Mouse (Mus musculus): ENCODE measurements around the gene 5730522E02Rik. TPM values are rescaled to one million over a fixed set of nuclear protein-coding genes. Genes with fewer than 3 reads are reported as not detected.

The 5730522E02Rik gene
- polyA plus RNA-seq, 1 experiment from 2014 or later: 26.4 TPM

DNA sequence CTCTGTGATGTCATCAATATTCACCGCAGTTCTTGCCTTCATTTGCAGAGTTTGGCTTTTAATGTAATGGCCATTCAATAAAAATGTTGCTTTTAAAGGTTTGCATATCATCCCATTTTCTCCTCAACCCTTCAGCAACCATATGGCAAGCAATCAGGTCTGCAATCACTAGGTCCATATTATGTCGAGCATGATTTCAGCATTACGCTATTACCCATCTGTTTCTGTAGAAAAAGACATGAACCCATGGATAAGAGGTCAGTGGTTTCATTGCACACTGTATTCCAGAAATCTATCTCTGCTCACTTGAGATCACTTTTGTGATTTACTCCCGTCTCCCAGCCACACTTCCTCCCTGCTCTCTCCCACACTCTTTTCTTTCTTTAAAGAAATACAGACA, 213.1 kb downstream of the 5730522E02Rik start:
- H3K27me3 ChIP-seq (replicated peaks; ENCODE audit: control insufficient read depth, insufficient read depth, low read length): no peaks in the 10 kb centered on the region
- no peak overlapping the region for H3K9ac ChIP-seq (replicated peaks; ENCODE audit: low read depth, low read length)
- H3K4me2 ChIP-seq (ENCODE audit: low read length): no peak overlapping the region
- H3K4me1 ChIP-seq (replicated peaks; ENCODE audit: control insufficient read depth, insufficient read depth, low read length): peaks cover 6% of the 10 kb centered on the region
- H3K27ac ChIP-seq (ENCODE audit: low read length): peak overlapping the region; percentile 33
- H3K4me3 ChIP-seq (replicated peaks; ENCODE audit: low read length): no peak overlapping the region
- 61% methylated on average over 4 of the region's 4 CpGs for WGBS
- no peaks in the 10 kb centered on the region for H3K36me3 ChIP-seq (ENCODE audit: control insufficient read depth, insufficient read depth)
- no peaks in the 10 kb centered on the region for H3K9me3 ChIP-seq (ENCODE audit: control insufficient read depth, low read length)
- ATAC-seq: no peak

DNA sequence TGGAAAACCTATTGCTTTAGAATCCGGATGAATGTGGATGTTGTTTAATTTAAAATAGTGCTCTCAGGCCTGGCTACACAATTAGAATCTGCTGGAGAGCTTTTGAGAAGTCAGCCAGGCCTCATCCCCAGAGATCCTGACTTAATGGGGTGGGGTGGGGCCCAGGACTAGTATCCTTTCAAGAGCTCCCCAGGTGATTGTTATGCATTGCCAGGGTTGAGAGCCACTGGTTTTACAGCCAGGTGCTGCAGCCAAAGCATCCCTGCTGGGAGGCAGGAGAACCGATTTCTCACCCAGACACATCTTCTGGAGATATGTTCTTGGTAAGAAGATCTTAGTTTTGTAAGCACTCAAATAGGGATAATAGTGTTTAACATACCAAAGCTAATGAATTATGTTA, 216.4 kb downstream of the 5730522E02Rik start:
- H3K27me3 ChIP-seq (replicated peaks; ENCODE audit: control insufficient read depth, insufficient read depth, low read length): no peaks in the 10 kb centered on the region
- no peaks in the 10 kb centered on the region for H3K9me3 ChIP-seq (ENCODE audit: control insufficient read depth, low read length)
- H3K36me3 ChIP-seq (ENCODE audit: control insufficient read depth, insufficient read depth): no peaks in the 10 kb centered on the region
- no peak overlapping the region for H3K27ac ChIP-seq (ENCODE audit: low read length)
- no peak overlapping the region for H3K4me2 ChIP-seq (ENCODE audit: low read length)
- H3K9ac ChIP-seq (replicated peaks; ENCODE audit: low read depth, low read length): no peak overlapping the region
- peaks cover 6% of the 10 kb centered on the region for H3K4me1 ChIP-seq (replicated peaks; ENCODE audit: control insufficient read depth, insufficient read depth, low read length)
- 18% methylated on average over 2 of the region's 2 CpGs for WGBS
- no peak for ATAC-seq
- H3K4me3 ChIP-seq (replicated peaks; ENCODE audit: low read length): no peak overlapping the region

DNA sequence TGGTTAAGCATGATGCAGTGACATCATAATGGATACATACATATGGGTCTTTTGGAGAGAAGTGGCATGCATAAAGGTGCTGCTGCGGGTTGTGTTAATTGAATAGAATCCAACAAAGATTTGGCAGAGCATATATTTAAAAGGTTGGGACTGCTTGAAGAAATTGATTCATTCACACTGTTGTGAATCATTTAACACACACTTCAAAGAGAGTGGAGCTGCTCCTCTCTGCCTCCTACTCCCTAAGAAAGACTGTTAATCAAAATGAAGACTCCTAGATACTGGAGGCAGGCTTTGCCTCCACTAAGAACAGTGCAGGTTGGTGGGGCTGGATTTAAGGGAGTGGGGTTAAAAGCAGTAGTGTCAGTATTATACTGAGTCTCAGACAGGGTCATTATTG, 218.3 kb downstream of the 5730522E02Rik start:
- Histone ChIP-seq H3K4me2 (ENCODE audit: low read length) (no peak overlapping the region), H3K27me3 (replicated peaks; ENCODE audit: control insufficient read depth, insufficient read depth, low read length) (no peaks in the 10 kb centered on the region), H3K36me3 (ENCODE audit: control insufficient read depth, insufficient read depth) (no peaks in the 10 kb centered on the region), H3K4me3 (replicated peaks; ENCODE audit: low read length) (no peak overlapping the region), H3K27ac (ENCODE audit: low read length) (no peak overlapping the region), H3K9ac (replicated peaks; ENCODE audit: low read depth, low read length) (no peak overlapping the region), H3K4me1 (replicated peaks; ENCODE audit: control insufficient read depth, insufficient read depth, low read length) (peaks cover 2% of the 10 kb centered on the region), H3K9me3 (ENCODE audit: control insufficient read depth, low read length) (no peaks in the 10 kb centered on the region)
- ATAC-seq: no peak; the same call in 1 of the 2 replicates
- 58% methylated on average over 1 of the region's 1 CpGs for WGBS

DNA sequence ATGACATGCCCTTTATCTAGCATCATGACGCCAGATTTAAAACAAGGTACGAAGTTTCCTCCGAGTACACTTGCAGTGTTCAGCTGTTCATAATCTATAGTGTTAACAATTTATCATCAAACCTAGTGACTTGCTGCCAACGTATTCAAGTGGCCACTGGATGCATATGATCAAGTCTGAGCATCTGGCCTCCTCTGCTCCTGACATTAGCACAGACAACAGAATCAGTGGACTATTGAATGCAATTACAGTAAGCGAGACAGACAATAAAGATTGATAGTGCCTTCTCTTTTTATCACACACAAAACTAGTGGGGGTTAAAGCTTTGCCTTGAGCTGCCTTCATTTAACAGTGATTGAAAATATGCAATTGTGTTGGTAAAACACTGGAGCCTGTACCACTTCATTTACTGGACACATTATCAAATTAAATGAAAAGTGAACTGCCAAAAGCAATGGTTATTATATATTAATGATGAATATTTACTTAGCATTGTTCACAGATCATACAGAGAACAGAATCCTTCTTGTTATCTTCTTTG, 231.8 kb downstream of the 5730522E02Rik start:
- H3K27ac ChIP-seq (ENCODE audit: low read length): no peak overlapping the region
- H3K36me3 ChIP-seq (ENCODE audit: control insufficient read depth, insufficient read depth): no peaks in the 10 kb centered on the region
- H3K4me3 ChIP-seq (replicated peaks; ENCODE audit: low read length): no peak overlapping the region
- no peaks in the 10 kb centered on the region for H3K9me3 ChIP-seq (ENCODE audit: control insufficient read depth, low read length)
- H3K4me1 ChIP-seq (replicated peaks; ENCODE audit: control insufficient read depth, insufficient read depth, low read length): peaks cover 3% of the 10 kb centered on the region
- no peak overlapping the region for H3K9ac ChIP-seq (replicated peaks; ENCODE audit: low read depth, low read length)
- 51% methylated on average over 5 of the region's 5 CpGs for WGBS
- H3K4me2 ChIP-seq (ENCODE audit: low read length): no peak overlapping the region
- no peak for ATAC-seq
- no peaks in the 10 kb centered on the region for H3K27me3 ChIP-seq (replicated peaks; ENCODE audit: control insufficient read depth, insufficient read depth, low read length)

DNA sequence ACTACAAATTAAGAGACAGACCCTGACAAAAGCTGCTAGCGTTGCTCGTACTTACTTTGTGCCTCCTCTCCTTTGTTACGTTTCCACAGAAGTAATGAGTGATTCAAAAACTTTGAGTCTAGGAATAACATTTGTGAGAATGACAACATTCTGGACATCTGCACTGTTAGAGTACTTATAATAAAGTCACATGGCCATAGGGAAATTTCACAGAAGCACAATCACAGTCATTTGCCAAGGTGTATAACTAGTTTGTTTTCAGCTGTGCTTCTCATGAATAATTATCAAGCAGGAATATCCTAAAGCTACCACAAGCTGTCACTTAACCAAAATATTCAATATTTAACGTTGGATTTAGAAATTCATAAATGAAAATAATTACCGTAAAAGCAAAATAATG, 269.1 kb downstream of the 5730522E02Rik start:
- Histone ChIP-seq H3K36me3 (ENCODE audit: control insufficient read depth, insufficient read depth) (no peaks in the 10 kb centered on the region), H3K27me3 (replicated peaks; ENCODE audit: control insufficient read depth, insufficient read depth, low read length) (no peaks in the 10 kb centered on the region), H3K4me2 (ENCODE audit: low read length) (no peak overlapping the region), H3K9me3 (ENCODE audit: control insufficient read depth, low read length) (no peaks in the 10 kb centered on the region), H3K4me1 (replicated peaks; ENCODE audit: control insufficient read depth, insufficient read depth, low read length) (peaks cover 9% of the 10 kb centered on the region; the same call in 1 of the 2 replicates), H3K27ac (ENCODE audit: low read length) (peak overlapping the region; percentile 50), H3K4me3 (replicated peaks; ENCODE audit: low read length) (no peak overlapping the region), H3K9ac (replicated peaks; ENCODE audit: low read depth, low read length) (no peak overlapping the region)
- WGBS: 42% methylated on average over 5 of the region's 5 CpGs
- peak; percentile 45 for ATAC-seq

DNA sequence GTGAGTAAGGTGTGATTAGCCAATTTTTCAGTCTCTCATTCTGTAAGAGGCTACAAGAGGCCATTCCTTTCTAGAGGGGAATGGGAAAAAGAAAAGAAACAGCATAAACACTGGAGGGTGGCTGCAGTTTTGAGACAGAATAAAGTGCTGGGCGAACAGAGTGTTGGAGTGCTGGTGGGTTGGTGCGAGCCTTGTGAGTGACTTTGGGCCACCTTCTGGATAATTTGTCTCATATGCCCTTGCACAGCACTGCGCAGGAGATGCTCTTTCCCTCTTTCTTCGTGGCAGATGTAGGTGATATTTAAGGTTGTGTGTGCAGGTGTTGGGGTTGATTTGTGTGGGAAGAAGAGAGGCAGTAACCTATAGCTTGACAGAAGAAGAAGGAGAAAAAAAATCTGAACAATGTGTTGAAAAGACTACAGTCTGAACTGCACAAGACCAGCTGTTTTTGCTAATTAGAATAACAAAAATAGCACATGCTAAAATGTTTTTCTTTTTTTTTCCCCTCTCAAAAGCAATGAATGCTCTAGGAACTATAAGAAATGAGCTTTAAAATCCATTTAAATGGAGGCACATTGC, 269.8 kb downstream of the 5730522E02Rik start:
- Histone ChIP-seq H3K4me1 (replicated peaks; ENCODE audit: control insufficient read depth, insufficient read depth, low read length) (peaks cover 9% of the 10 kb centered on the region; the same call in 1 of the 2 replicates), H3K9ac (replicated peaks; ENCODE audit: low read depth, low read length) (no peak overlapping the region), H3K27ac (ENCODE audit: low read length) (peak overlapping the region; percentile 76), H3K27me3 (replicated peaks; ENCODE audit: control insufficient read depth, insufficient read depth, low read length) (no peaks in the 10 kb centered on the region), H3K4me2 (ENCODE audit: low read length) (no peak overlapping the region), H3K4me3 (replicated peaks; ENCODE audit: low read length) (no peak overlapping the region), H3K36me3 (ENCODE audit: control insufficient read depth, insufficient read depth) (no peaks in the 10 kb centered on the region), H3K9me3 (ENCODE audit: control insufficient read depth, low read length) (no peaks in the 10 kb centered on the region)
- WGBS: 53% methylated on average over 4 of the region's 4 CpGs
- peak; percentile 61 for ATAC-seq

DNA sequence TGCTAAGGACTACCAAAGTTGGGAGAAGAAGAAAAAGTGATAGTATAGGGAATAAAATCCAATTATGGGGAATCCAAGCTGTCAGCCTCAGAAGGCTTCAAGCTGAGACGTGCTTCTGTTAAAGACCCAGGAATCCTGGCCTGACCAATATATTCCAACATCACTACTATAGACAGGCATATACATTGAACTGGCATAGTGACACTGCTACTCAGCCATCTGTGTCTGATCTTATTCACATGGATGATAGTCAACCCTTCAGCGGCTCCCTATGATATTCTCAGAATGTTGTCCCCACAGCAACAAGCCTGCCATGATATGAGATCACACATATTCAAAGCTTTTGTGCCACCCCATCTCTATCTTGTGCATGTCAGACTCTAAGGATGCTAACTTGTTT, 284.3 kb downstream of the 5730522E02Rik start:
- Histone ChIP-seq H3K36me3 (ENCODE audit: control insufficient read depth, insufficient read depth) (no peaks in the 10 kb centered on the region), H3K27ac (ENCODE audit: low read length) (no peak overlapping the region), H3K27me3 (replicated peaks; ENCODE audit: control insufficient read depth, insufficient read depth, low read length) (no peaks in the 10 kb centered on the region), H3K9me3 (ENCODE audit: control insufficient read depth, low read length) (no peaks in the 10 kb centered on the region), H3K4me1 (replicated peaks; ENCODE audit: control insufficient read depth, insufficient read depth, low read length) (no peaks in the 10 kb centered on the region), H3K4me2 (ENCODE audit: low read length) (no peak overlapping the region), H3K9ac (replicated peaks; ENCODE audit: low read depth, low read length) (no peak overlapping the region), H3K4me3 (replicated peaks; ENCODE audit: low read length) (no peak overlapping the region)
- ATAC-seq: no peak
- WGBS: 81% methylated on average over 2 of the region's 2 CpGs

DNA sequence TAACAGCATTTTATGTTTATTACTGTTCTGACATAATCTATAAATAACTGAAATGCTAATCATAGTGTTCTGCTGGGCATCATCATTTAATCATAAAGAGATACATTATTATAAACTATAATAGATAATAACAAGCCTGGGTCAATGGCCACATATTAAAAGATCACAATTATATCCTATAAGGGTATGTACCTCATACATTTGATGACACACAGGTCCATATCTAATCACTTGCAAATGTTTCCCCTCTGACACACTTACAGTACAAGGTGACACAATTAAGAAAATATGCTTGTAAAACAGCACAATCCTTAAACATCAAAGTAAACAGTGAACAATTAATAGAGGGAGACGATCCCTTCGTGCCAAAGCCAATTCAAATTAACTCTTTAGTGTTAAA, 308.2 kb downstream of the 5730522E02Rik start:
- Histone ChIP-seq H3K4me3 (replicated peaks; ENCODE audit: low read length) (no peak overlapping the region), H3K9ac (replicated peaks; ENCODE audit: low read depth, low read length) (no peak overlapping the region), H3K27ac (ENCODE audit: low read length) (no peak overlapping the region), H3K9me3 (ENCODE audit: control insufficient read depth, low read length) (no peaks in the 10 kb centered on the region), H3K36me3 (ENCODE audit: control insufficient read depth, insufficient read depth) (no peaks in the 10 kb centered on the region), H3K4me1 (replicated peaks; ENCODE audit: control insufficient read depth, insufficient read depth, low read length) (no peaks in the 10 kb centered on the region), H3K27me3 (replicated peaks; ENCODE audit: control insufficient read depth, insufficient read depth, low read length) (no peaks in the 10 kb centered on the region), H3K4me2 (ENCODE audit: low read length) (no peak overlapping the region)
- 39% methylated on average over 2 of the region's 2 CpGs for whole genome bisulfite sequencing
- no peak for ATAC-seq

DNA sequence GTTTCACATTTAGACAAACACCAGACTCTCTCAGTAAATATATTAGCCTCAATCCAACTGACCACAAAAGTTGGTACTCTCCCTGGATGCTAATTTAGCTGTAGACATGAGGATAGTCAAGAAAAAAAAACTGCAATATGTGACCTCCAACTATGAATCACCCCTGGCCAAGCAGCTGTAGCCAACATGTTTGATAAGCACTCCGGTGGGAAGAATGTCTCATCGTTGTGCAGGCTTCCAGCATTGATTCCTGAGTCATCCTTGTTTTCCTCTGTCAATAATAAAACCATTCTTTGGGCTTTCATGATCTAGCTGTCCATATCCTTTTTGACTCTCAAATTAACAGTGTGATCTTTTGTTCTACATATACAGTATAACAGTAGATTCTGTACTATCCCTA, 308.9 kb downstream of the 5730522E02Rik start:
- Histone ChIP-seq H3K4me2 (ENCODE audit: low read length) (no peak overlapping the region), H3K9ac (replicated peaks; ENCODE audit: low read depth, low read length) (no peak overlapping the region), H3K27me3 (replicated peaks; ENCODE audit: control insufficient read depth, insufficient read depth, low read length) (no peaks in the 10 kb centered on the region), H3K4me3 (replicated peaks; ENCODE audit: low read length) (no peak overlapping the region), H3K9me3 (ENCODE audit: control insufficient read depth, low read length) (no peaks in the 10 kb centered on the region), H3K27ac (ENCODE audit: low read length) (no peak overlapping the region), H3K4me1 (replicated peaks; ENCODE audit: control insufficient read depth, insufficient read depth, low read length) (no peaks in the 10 kb centered on the region), H3K36me3 (ENCODE audit: control insufficient read depth, insufficient read depth) (no peaks in the 10 kb centered on the region)
- WGBS: 75% methylated on average over 2 of the region's 2 CpGs
- no peak for ATAC-seq

DNA sequence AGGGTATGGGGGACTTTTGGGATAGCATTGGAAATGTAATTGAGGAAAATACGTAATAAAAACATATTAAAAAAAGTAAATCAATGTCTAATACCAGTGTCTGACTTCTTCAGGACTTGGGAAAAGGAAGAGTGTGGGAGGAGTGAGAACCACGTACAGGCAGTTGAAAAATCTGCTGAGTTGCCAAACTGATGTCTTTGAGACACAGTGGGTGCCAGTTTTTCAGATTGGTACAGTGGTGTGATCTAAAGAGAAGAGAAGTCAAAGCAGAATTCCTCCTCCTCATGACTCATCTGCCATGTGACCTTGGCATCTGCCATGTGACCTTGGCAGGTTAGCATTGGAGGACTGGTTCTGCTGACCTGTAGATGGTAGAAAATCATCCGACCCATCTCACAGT, 316.7 kb downstream of the 5730522E02Rik start:
- 92% methylated on average over 3 of the region's 3 CpGs for WGBS
- Histone ChIP-seq H3K4me1 (replicated peaks; ENCODE audit: control insufficient read depth, insufficient read depth, low read length) (no peaks in the 10 kb centered on the region), H3K36me3 (ENCODE audit: control insufficient read depth, insufficient read depth) (no peaks in the 10 kb centered on the region), H3K27me3 (replicated peaks; ENCODE audit: control insufficient read depth, insufficient read depth, low read length) (no peaks in the 10 kb centered on the region), H3K9me3 (ENCODE audit: control insufficient read depth, low read length) (no peaks in the 10 kb centered on the region), H3K27ac (ENCODE audit: low read length) (no peak overlapping the region), H3K9ac (replicated peaks; ENCODE audit: low read depth, low read length) (no peak overlapping the region), H3K4me2 (ENCODE audit: low read length) (no peak overlapping the region), H3K4me3 (replicated peaks; ENCODE audit: low read length) (no peak overlapping the region)
- no peak for ATAC-seq
